Mouse (Mus musculus) ES-Bruce4 (cell line): Measurements from ENCODE around the gene Calhm2.

ENCODE experiments used
- CTCF ChIP-seq: IDR thresholded peaks from one replicate; pipeline ENCODE4 v1.8.1; 2011; ENCODE audit warnings: low read depth, low read length
- EP300 ChIP-seq: IDR thresholded peaks from 2 replicates; pipeline ENCODE4 v1.6.1; 2011; ENCODE audit warnings: low read depth, low read length; ENCODE audit not compliant: insufficient read depth

DNA sequence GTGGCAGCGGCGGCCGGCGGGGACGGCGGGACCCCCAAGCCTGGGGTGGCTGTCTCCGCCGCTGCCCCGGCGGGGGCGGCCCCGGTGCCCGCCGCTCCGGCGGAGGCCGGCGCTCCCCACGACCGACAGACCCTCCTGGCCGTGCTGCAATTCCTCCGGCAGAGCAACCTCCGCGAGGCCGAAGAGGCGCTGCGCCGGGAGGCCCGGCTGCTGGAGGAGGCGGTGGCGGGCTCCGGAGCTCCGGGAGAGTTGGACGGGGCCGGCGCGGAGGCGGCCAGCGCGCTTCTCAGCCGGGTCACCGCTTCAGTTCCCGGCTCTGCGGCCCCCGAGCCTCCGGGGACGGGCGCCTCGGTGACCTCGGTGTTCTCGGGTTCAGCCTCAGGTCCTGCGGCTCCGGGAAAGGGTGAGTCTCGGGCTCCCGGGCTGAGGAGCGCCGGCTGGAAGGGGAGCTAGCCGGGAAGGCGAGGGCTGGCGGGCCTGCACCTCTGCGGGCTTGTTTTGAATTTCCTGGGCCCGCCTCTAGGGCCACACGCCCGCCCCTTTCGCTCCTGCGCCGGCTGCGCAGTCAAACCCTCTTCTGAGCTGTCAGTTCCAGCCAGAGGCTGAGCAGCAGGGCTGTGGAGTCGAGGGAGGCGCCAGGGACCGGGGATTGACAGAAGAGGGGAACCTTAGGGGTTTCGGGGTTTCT lies 70.0 kb downstream of the Calhm2 start:
- TF ChIP-seq CTCF (no peak), EP300 (no peak)
